Mouse (Mus musculus): ENCODE measurements around the gene Cox5a.
A peak's percentile ranks its signal among the peaks of the same experiment; 100 is the strongest.

The Cox5a gene

DNA sequence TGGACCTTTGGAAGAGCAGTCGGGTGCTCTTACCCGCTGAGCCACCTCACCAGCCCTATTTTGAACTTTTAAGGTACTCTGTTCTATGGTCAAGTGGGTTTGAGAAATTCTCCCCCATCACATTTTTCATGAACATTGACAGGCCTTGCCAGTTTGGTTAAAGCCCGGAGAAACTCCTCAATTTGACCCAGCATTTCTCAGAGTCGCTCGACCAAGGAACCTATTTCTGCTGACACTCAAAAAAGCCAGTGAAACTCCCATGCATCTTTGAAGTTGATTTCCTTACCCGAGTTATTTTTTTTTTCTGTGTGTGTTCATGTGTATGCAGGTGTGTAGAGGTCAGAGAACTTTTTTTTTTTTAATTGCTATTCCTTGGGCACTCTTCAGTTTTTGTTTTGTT lies 43.5 kb downstream of the Cox5a start:
- DNase-seq, result no peak

DNA sequence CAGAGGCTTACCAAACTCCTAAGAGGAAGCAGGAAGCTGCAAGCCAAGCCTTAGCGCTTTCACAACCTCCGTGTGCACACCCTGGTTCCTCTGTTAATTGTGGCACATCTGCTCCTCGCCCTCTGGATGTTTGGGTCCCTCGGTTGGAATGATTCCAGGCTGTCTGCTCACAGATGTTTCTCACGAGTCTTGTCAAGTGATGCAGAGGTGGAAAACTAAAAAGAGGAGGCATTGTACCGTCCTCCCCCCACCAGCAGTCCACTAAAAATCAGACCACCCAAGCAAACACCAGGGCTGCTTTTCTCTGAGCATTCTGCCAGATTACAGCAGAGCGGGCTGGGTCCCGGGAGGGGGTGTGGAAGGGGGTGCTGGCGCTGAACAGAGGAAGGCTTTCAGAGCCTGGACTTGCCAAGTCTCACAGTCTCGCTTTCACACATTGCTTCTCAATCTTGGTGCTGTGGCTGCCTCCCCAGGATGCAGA lies 44.7 kb downstream of the Cox5a start:
- DNase-seq, result peak; percentile 27

DNA sequence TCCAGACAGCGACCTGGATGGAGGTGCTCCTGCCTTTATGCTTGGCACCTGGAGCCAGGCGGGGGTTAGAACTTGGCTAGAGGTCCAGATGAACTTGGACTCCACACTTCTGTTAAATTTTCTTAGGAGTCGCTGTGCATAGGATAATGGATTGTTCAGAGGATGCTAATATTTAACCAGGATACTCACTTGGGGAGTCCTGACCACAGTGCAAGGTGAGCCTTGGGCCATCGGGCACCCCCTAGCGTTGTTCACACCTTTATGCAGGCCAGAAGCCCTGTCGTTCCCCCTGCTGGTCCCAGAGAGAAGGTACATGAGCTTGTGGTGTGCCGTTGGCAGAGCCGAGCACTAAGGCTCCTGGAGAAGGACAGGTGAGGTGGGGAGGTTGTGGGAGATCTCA lies 45.8 kb downstream of the Cox5a start:
- no peak for DNase-seq

DNA sequence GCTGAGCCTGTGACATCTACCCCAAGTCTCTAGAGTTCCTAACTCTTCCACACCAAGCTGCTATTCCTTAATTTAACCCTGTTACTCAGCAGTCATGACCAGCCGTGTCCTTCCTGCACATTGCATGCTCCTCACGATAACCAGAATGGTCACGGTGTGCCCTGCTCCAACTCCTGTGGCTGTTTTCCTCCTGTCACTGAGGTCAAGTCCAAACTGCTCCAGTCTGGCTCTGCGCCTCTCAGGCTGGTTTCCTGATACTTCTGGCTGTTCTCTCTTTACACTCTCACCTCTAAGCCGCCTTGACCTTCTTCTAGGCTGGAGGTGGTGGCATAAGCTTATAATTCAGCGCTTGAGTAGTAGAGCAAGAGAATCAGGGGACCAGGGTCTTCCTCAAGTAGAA lies 47.4 kb downstream of the Cox5a start:
- DNase-seq, result no peak

DNA sequence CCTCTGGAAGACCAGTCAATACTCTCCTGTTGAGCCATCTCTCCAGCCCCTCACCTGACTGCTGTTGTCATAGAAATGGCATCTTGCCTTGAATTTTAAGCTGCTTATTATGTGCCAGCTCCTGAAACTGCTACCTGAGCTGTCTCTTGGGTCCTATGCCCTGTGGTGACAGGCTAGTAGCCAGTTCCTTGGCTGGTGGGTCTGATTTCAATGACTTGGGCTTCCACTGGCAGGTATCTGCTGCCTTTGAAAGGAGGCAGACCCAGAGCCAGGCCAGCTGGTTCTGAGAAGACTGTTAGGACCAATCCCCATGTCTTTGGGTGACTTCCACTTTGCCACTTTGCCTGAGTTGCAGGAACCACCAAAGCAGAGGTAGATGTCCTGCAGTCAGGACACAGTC lies 53.3 kb downstream of the Cox5a start:
- no peak for DNase-seq

DNA sequence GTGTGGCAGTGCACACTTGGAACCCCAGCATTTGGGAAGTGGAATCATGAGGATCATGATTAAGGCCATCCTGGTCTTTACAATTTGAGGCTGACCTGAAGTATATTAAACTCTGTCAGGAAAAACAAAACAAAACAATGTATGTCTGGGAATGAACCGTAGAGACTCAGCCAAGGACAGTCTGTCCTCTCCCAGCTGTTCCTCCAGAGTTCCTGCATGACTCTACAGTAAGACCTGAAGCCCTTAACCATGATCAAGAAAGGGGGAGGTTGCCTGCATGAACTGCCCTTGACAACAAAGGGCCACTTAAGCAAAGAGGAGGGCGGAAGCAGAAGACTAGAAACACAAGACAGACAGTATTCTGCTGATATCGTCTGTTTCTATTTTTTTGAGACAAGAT lies 54.5 kb downstream of the Cox5a start:
- no peak for DNase-seq

DNA sequence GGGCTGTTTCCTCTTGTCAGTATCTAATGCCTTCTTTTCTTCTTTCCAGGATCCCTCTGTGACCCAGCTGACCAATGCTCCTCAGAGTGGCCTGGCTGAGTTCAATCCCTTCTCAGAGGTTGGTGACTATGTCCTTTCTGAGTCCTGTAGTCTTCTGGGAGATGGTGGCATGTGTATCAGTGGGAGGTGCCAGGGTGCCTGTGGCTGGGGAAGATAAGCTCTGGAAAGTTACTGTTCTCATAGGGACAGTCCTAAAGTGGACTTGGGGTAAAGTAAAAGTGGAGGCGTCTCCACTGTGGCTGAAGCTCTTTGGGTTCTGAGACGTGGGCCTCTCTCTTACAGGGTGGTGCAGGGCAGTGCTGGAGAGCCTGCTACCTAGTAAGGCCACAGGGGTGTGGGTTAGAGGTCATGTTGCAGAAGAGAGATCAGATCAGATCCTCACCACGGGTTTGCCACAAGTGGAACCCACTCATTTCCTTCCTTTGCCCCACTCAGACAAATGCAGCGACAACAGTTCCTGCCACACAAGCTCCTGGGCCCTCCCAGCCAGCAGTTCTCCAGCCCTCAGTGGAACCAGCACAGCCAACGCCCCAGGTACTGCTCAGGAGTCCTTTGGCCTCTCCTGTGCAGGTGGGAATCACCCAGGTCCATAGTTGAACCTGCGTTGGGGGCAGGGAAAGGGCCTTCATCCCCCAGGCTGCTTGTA lies 56.2 kb downstream of the Cox5a start:
- no peak for DNase-seq
